Mouse (Mus musculus) hindbrain, embryonic 14.5 days (tissue): ENCODE results near the gene Zc3h18. TPM values are rescaled to one million over a fixed set of nuclear protein-coding genes. Genes with fewer than 3 reads are reported as not detected.

ENCODE experiments used
- ATAC-seq: fragments of 200-750 bp; cut with Nextera tagmentation; 2 replicates; pipeline ENCODE4 v1.8.0; 2017; ENCODE audit warnings: moderate number of reproducible peaks, mild to moderate bottlenecking, moderate TSS enrichment, moderate library complexity; ENCODE audit not compliant: low FRiP score
- DNase-seq: peaks from one replicate; pipeline ENCODE4 v3.0.0-alpha.2; 2015; ENCODE audit warnings: low spot score
- H3K27ac ChIP-seq: fragments of 300-500 bp; sonication (generic); 2 replicates; pipeline ENCODE4 v1.5.1; 2014; ENCODE audit warnings: mild to moderate bottlenecking, moderate library complexity
- H3K27me3 ChIP-seq: fragments of 300-500 bp; sonication (generic); 2 replicates; pipeline ENCODE4 v1.6.1; 2014; ENCODE audit warnings: mild to moderate bottlenecking, low read length, mixed read lengths; ENCODE audit not compliant: control insufficient read depth, insufficient read depth
- H3K36me3 ChIP-seq: fragments of 300-500 bp; sonication (generic); replicated peaks from 2 replicates; pipeline ENCODE4 v1.6.1; 2014; ENCODE audit not compliant: control insufficient read depth, insufficient read depth
- H3K4me1 ChIP-seq: fragments of 300-500 bp; sonication (generic); replicated peaks from 2 replicates; pipeline ENCODE4 v1.6.1; 2014; ENCODE audit warnings: antibody characterized with exemption, low read length, mixed read lengths; ENCODE audit not compliant: control insufficient read depth, insufficient read depth
- H3K4me2 ChIP-seq: fragments of 300-500 bp; sonication (generic); replicated peaks from 2 replicates; pipeline ENCODE4 v1.6.1; 2014; ENCODE audit warnings: mild to moderate bottlenecking, moderate library complexity
- H3K4me3 ChIP-seq: fragments of 300-500 bp; sonication (generic); replicated peaks from 2 replicates; pipeline ENCODE4 v1.5.1; 2014; ENCODE audit warnings: mild to moderate bottlenecking, low read length
- H3K9ac ChIP-seq: fragments of 300-500 bp; sonication (generic); 2 replicates; pipeline ENCODE4 v1.6.1; 2014
- H3K9me3 ChIP-seq: fragments of 300-500 bp; sonication (generic); 2 replicates; pipeline ENCODE4 v1.6.1; 2016; ENCODE audit warnings: low read length; ENCODE audit not compliant: control insufficient read depth
- WGBS: fragments of 180-500 bp; shearing (Covaris S2); extraction: QIAGEN DNeasy Blood & Tissue Kit; methylation state at CpG from one replicate; pipeline ENCODE4 v1.1.7; 2014; 5-methylcytosine and 5-hydroxymethylcytosine counted together
- polyA plus RNA-seq: library from polyadenylated mRNA; unstranded; fragments of >200 nt; fragmentation: Nextera tagmentation; extraction: Ambion mirVana; gene quantifications from 2 replicates; pipeline ENCODE4 v1.2.1, GENCODE M21; 2014

The Zc3h18 gene
- polyA plus RNA-seq, 1 experiment from 2014 or later: 23.4 TPM

GRCm38 (mm10) chr8:122344219-122344618, 32.2 kb upstream of the Zc3h18 start:
- no peak overlapping the region for H3K9ac ChIP-seq
- H3K36me3 ChIP-seq: no peaks in the 10 kb centered on the region

GRCm38 (mm10) chr8:122345181-122346095, 31.0 kb upstream of the Zc3h18 start:
- Histone ChIP-seq H3K9me3 (no peaks in the 10 kb centered on the region), H3K27ac (no peak overlapping the region), H3K36me3 (no peaks in the 10 kb centered on the region), H3K4me2 (no peak overlapping the region), H3K4me3 (no peak overlapping the region), H3K9ac (no peak overlapping the region), H3K4me1 (peaks cover 24% of the 10 kb centered on the region), H3K27me3 (peaks cover 21% of the 10 kb centered on the region)
- 59% methylated on average over 11 of the region's 12 CpGs for WGBS
- DNase-seq (no peak), ATAC-seq (no peak)

More at GRCm38 (mm10) chr8:122344219-122344618, 32.2 kb upstream of the Zc3h18 start:
- peaks cover 21% of the 10 kb centered on the region for H3K27me3 ChIP-seq
- H3K9me3 ChIP-seq: no peaks in the 10 kb centered on the region
- no peak overlapping the region for H3K27ac ChIP-seq
- H3K4me2 ChIP-seq: no peak overlapping the region; the same call in 1 of the 2 replicates
- peaks cover 20% of the 10 kb centered on the region for H3K4me1 ChIP-seq
- H3K4me3 ChIP-seq: no peak overlapping the region
- no peak for DNase-seq
- no peak for ATAC-seq
- 0% methylated on average over 2 of the region's 5 CpGs for WGBS

- no peak overlapping the region for H3K27ac ChIP-seq
- DNase-seq (no peak), ATAC-seq (peak; percentile 46; the same call in 1 of the 2 replicates)
- H3K4me2 ChIP-seq: no peak overlapping the region
- H3K4me1 ChIP-seq: peaks cover 24% of the 10 kb centered on the region
- H3K9ac ChIP-seq: no peak overlapping the region
- H3K36me3 ChIP-seq: no peaks in the 10 kb centered on the region
- peaks cover 8% of the 10 kb centered on the region for H3K27me3 ChIP-seq
- WGBS: 66% methylated on average over 5 of the region's 5 CpGs
- no peaks in the 10 kb centered on the region for H3K9me3 ChIP-seq
- no peak overlapping the region for H3K4me3 ChIP-seq
These were observed 28.4 kb upstream of the Zc3h18 start for GRCm38 (mm10) chr8:122347811-122348552.

GRCm38 (mm10) chr8:122349357-122350297, 26.8 kb upstream of the Zc3h18 start:
- Histone ChIP-seq H3K36me3 (no peaks in the 10 kb centered on the region), H3K4me1 (peaks cover 10% of the 10 kb centered on the region), H3K4me2 (no peak overlapping the region), H3K4me3 (no peak overlapping the region), H3K27me3 (peaks cover 6% of the 10 kb centered on the region), H3K9me3 (no peaks in the 10 kb centered on the region), H3K27ac (no peak overlapping the region; the same call in 1 of the 2 replicates), H3K9ac (no peak overlapping the region)
- ATAC-seq: no peak
- DNase-seq: no peak
- 44% methylated on average over 15 of the region's 15 CpGs for WGBS

- H3K36me3 ChIP-seq: no peaks in the 10 kb centered on the region
- peaks cover 9% of the 10 kb centered on the region for H3K4me1 ChIP-seq
- H3K9me3 ChIP-seq: no peaks in the 10 kb centered on the region
- H3K9ac ChIP-seq: no peak overlapping the region
- no peak for DNase-seq
- H3K27me3 ChIP-seq: 0 out of 2 replicates have a peak, but pooled peaks cover 5% of the 10 kb centered on the region
- H3K4me3 ChIP-seq: no peak overlapping the region
- H3K27ac ChIP-seq: no peak overlapping the region
- 25% methylated on average over 11 of the region's 11 CpGs for WGBS
- ATAC-seq: no peak
- H3K4me2 ChIP-seq: no peak overlapping the region
These were observed 25.9 kb upstream of the Zc3h18 start for GRCm38 (mm10) chr8:122350309-122351089.

GRCm38 (mm10) chr8:122354157-122354556, 22.3 kb upstream of the Zc3h18 start:
- 71% methylated on average over 8 of the region's 8 CpGs for WGBS
- no peak overlapping the region for H3K4me2 ChIP-seq
- H3K9ac ChIP-seq: no peak overlapping the region
- H3K4me3 ChIP-seq: no peak overlapping the region
- H3K9me3 ChIP-seq: no peaks in the 10 kb centered on the region
- H3K4me1 ChIP-seq: peaks cover 12% of the 10 kb centered on the region
- no peak for DNase-seq
- H3K27ac ChIP-seq: no peak overlapping the region
- ATAC-seq: no peak
- no peaks in the 10 kb centered on the region for H3K27me3 ChIP-seq
- H3K36me3 ChIP-seq: no peaks in the 10 kb centered on the region

- 78% methylated on average over 9 of the region's 9 CpGs for WGBS
- H3K27me3 ChIP-seq: no peaks in the 10 kb centered on the region
- ATAC-seq (no peak), DNase-seq (no peak)
- H3K4me3 ChIP-seq: no peak overlapping the region
- no peak overlapping the region for H3K27ac ChIP-seq
- no peak overlapping the region for H3K9ac ChIP-seq
- H3K36me3 ChIP-seq: no peaks in the 10 kb centered on the region
- H3K9me3 ChIP-seq: no peaks in the 10 kb centered on the region
- no peak overlapping the region for H3K4me2 ChIP-seq
- peaks cover 3% of the 10 kb centered on the region for H3K4me1 ChIP-seq
These were observed 20.5 kb upstream of the Zc3h18 start for GRCm38 (mm10) chr8:122355642-122356606.
